Mouse (Mus musculus) bone marrow, adult 2 months (tissue): ENCODE results near the gene Srgap2. TPM values are rescaled to one million over a fixed set of nuclear protein-coding genes. Genes with fewer than 3 reads are reported as not detected.
"Not testable (repeated sequence)": the region's sequence is repeated elsewhere in the genome, so short reads cannot be mapped to it uniquely, and the experiment has no call there.

Experiments used
- H3K27ac ChIP-seq: fragments of 200-500 bp; 2 replicates; pipeline ENCODE4 v1.5.1; 2012; ENCODE audit warnings: low read depth, mild to moderate bottlenecking, control low read depth, inconsistent platforms, low read length; ENCODE audit not compliant: control insufficient read depth, poor library complexity, insufficient read depth
- H3K4me1 ChIP-seq: fragments of 200-500 bp; 2 replicates; pipeline ENCODE4 v1.6.1; 2011; ENCODE audit warnings: low read length; ENCODE audit not compliant: control insufficient read depth, insufficient read depth
- H3K4me3 ChIP-seq: fragments of 200-500 bp; replicated peaks from 2 replicates; pipeline ENCODE3; 2011; ENCODE audit warnings: mild to moderate bottlenecking, low read depth, low read length, control low read depth; ENCODE audit not compliant: control insufficient read depth
- CTCF ChIP-seq: fragments of 200-500 bp; IDR thresholded peaks from 2 replicates; pipeline ENCODE4 v1.5.1; 2011; ENCODE audit warnings: low read length, control low read depth; ENCODE audit not compliant: control insufficient read depth, insufficient read depth
- POLR2A ChIP-seq: fragments of 200-500 bp; IDR thresholded peaks from 2 replicates; pipeline ENCODE4 v1.6.1; 2011; ENCODE audit warnings: low read depth, mild to moderate bottlenecking, control low read depth, low read length, borderline replicate concordance; ENCODE audit not compliant: control insufficient read depth
- WGBS: fragments of 180-500 bp; shearing (Covaris S2); methylation state at CpG from one replicate; pipeline ENCODE4 v1.1.7; 2018; 5-methylcytosine and 5-hydroxymethylcytosine counted together
- polyA plus RNA-seq: library from polyadenylated mRNA; stranded (reverse); fragments of >200 nt; gene quantifications from 2 replicates; pipeline ENCODE4 v1.2.4, GENCODE M21; 2011; ENCODE audit warnings: low replicate concordance; ENCODE audit not compliant: missing spikeins, insufficient read depth, insufficient read length

Srgap2 gene
- polyA plus RNA-seq: 15.8 and 27.2 TPM in 2 replicates

- WGBS: under 1% methylated on average over 44 of the region's 44 CpGs
- TF ChIP-seq POLR2A: peak; percentile 58
- peak; percentile 13; the same call in 1 of the 2 replicates for TF ChIP-seq CTCF
- 0 out of 2 replicates have a peak, but pooled peaks cover 2% of the 10 kb centered on the region for H3K4me1 ChIP-seq
- H3K27ac ChIP-seq: peak within 1 kb of the TSS; percentile 90
- H3K4me3 ChIP-seq: peak within 1 kb of the TSS; percentile 85
Observed at GRCm38 (mm10) chr1:131527281-131528080, at the start of gene Srgap2, which contains the start of gene Fam72a. Gene Srgap2, minus strand, starts transcription at chr1:131527352. Gene Fam72a, plus strand, starts transcription at chr1:131527903.

GRCm38 (mm10) chr1:131573721-131574120, 46.6 kb upstream of the Srgap2 start:
- 84% methylated on average over 14 of the region's 14 CpGs for WGBS
- no peaks in the 10 kb centered on the region for H3K4me1 ChIP-seq
- TF ChIP-seq CTCF (no peak), POLR2A (no peak)
- H3K27ac ChIP-seq: no peak overlapping the region
- no peak overlapping the region for H3K4me3 ChIP-seq

- Histone ChIP-seq H3K4me1 (no peaks in the 10 kb centered on the region), H3K27ac (no peak overlapping the region), H3K4me3 (no peak overlapping the region)
- 91% methylated on average over 4 of the region's 4 CpGs for WGBS
- TF ChIP-seq CTCF: no peak
Observed at GRCm38 (mm10) chr1:131570391-131570790, 43.2 kb upstream of the Srgap2 start.

- 80% methylated on average over 6 of the region's 6 CpGs for WGBS
- no peak for TF ChIP-seq POLR2A
- no peak for TF ChIP-seq CTCF
- H3K4me3 ChIP-seq: no peak overlapping the region
- H3K27ac ChIP-seq: no peak overlapping the region
- no peaks in the 10 kb centered on the region for H3K4me1 ChIP-seq
Observed at GRCm38 (mm10) chr1:131569721-131570120, 42.6 kb upstream of the Srgap2 start.

- H3K4me3 ChIP-seq, H3K4me1 ChIP-seq, H3K27ac ChIP-seq: not testable (repeated sequence)
- 9% methylated on average over 11 of the region's 11 CpGs for WGBS
Observed at GRCm38 (mm10) chr1:131566056-131566455, 38.9 kb upstream of the Srgap2 start.

GRCm38 (mm10) chr1:131562081-131562480, 34.9 kb upstream of the Srgap2 start:
- H3K27ac ChIP-seq: no peak overlapping the region
- H3K4me1 ChIP-seq: no peaks in the 10 kb centered on the region; the same call in 1 of the 2 replicates
- WGBS: 79% methylated on average over 2 of the region's 2 CpGs
- TF ChIP-seq POLR2A: no peak
- no peak for TF ChIP-seq CTCF
- no peak overlapping the region for H3K4me3 ChIP-seq

- Histone ChIP-seq H3K4me3 (no peak overlapping the region), H3K27ac (no peak overlapping the region), H3K4me1 (no peaks in the 10 kb centered on the region; the same call in 1 of the 2 replicates)
- TF ChIP-seq CTCF (no peak), POLR2A (no peak)
Observed at GRCm38 (mm10) chr1:131560500-131560899, 33.3 kb upstream of the Srgap2 start.

GRCm38 (mm10) chr1:131555042-131555812, 28.1 kb upstream of the Srgap2 start:
- WGBS: under 1% methylated on average over 13 of the region's 13 CpGs
- no peak overlapping the region for H3K27ac ChIP-seq
- TF ChIP-seq POLR2A (no peak), CTCF (peak; percentile 96)

GRCm38 (mm10) chr1:131553428-131553827, 26.3 kb upstream of the Srgap2 start:
- TF ChIP-seq CTCF (no peak), POLR2A (no peak)
- no peak overlapping the region for H3K27ac ChIP-seq
- no peak overlapping the region for H3K4me3 ChIP-seq
- H3K4me1 ChIP-seq: no peaks in the 10 kb centered on the region

More at GRCm38 (mm10) chr1:131555042-131555812, 28.1 kb upstream of the Srgap2 start:
- Histone ChIP-seq H3K4me1 (no peaks in the 10 kb centered on the region), H3K4me3 (no peak overlapping the region)
